Mouse (Mus musculus) lung, postnatal 0 days (tissue): ENCODE results near the gene Myo1g. TPM values are rescaled to one million over a fixed set of nuclear protein-coding genes. Genes with fewer than 3 reads are reported as not detected.

Experiments used
- ATAC-seq: fragments of 200-750 bp; cut with Nextera tagmentation; 2 replicates; pipeline ENCODE4 v1.8.0; 2017; ENCODE audit warnings: moderate library complexity
- DNase-seq: peaks from one replicate; pipeline ENCODE4 v3.0.0-alpha.2; 2016; ENCODE audit warnings: low spot score
- H3K27ac ChIP-seq: fragments of 300-500 bp; sonication (generic); 2 replicates; pipeline ENCODE4 v1.5.1; 2014; ENCODE audit warnings: antibody characterized with exemption, mild to moderate bottlenecking, low read length, mixed read lengths
- H3K27me3 ChIP-seq: fragments of 300-500 bp; sonication (generic); replicated peaks from 2 replicates; pipeline ENCODE4 v1.6.1; 2014; ENCODE audit warnings: low read length, mixed read lengths; ENCODE audit not compliant: insufficient read depth
- H3K36me3 ChIP-seq: fragments of 300-500 bp; sonication (generic); 2 replicates; pipeline ENCODE4 v1.6.1; 2014; ENCODE audit warnings: low read length, mixed read lengths; ENCODE audit not compliant: insufficient read depth
- H3K4me1 ChIP-seq: fragments of 300-500 bp; sonication (generic); 2 replicates; pipeline ENCODE4 v1.6.1; 2014; ENCODE audit warnings: antibody characterized with exemption, low read depth, low read length, mixed read lengths; ENCODE audit not compliant: insufficient read depth
- H3K4me2 ChIP-seq: fragments of 300-500 bp; sonication (generic); replicated peaks from 2 replicates; pipeline ENCODE4 v1.6.1; 2014; ENCODE audit warnings: low read depth, mild to moderate bottlenecking, low read length, moderate library complexity, mixed read lengths
- H3K4me3 ChIP-seq: fragments of 300-500 bp; sonication (generic); 2 replicates; pipeline ENCODE4 v1.5.1; 2014; ENCODE audit warnings: low read depth, low read length
- H3K9ac ChIP-seq: fragments of 300-500 bp; sonication (generic); replicated peaks from 2 replicates; pipeline ENCODE4 v1.6.1; 2014; ENCODE audit warnings: low read depth, mild to moderate bottlenecking
- H3K9me3 ChIP-seq: fragments of 300-500 bp; sonication (generic); 2 replicates; pipeline ENCODE4 v1.6.1; 2016; ENCODE audit warnings: low read length, mixed read lengths
- CTCF ChIP-seq: IDR thresholded peaks from 2 replicates; pipeline ENCODE4 v1.5.1; 2016; ENCODE audit warnings: antibody characterized with exemption, mild to moderate bottlenecking
- EP300 ChIP-seq: IDR thresholded peaks from 2 replicates; pipeline ENCODE4 v1.6.1; 2016; ENCODE audit warnings: antibody characterized with exemption, mild to moderate bottlenecking, control low read depth
- WGBS: fragments of 180-500 bp; shearing (Covaris S2); extraction: QIAGEN DNeasy Blood & Tissue Kit; methylation state at CpG from one replicate; pipeline ENCODE4 v1.1.7; 2014; 5-methylcytosine and 5-hydroxymethylcytosine counted together
- polyA plus RNA-seq: library from polyadenylated mRNA; unstranded; fragments of >200 nt; fragmentation: Nextera tagmentation; extraction: Ambion mirVana; gene quantifications from 2 replicates; pipeline ENCODE4 v1.2.1, GENCODE M21; 2015

Gene Myo1g
- polyA plus RNA-seq, 1 experiment from 2014 or later: 6.2 TPM

- peaks cover 8% of the 10 kb centered on the region for H3K36me3 ChIP-seq
- no peak overlapping the region for H3K27ac ChIP-seq
- H3K9ac ChIP-seq: no peak overlapping the region
- H3K4me3 ChIP-seq: no peak overlapping the region
- H3K4me1 ChIP-seq: peaks cover 5% of the 10 kb centered on the region; the same call in 1 of the 2 replicates
- WGBS: 63% methylated on average over 9 of the region's 9 CpGs
- no peaks in the 10 kb centered on the region for H3K9me3 ChIP-seq
- no peak overlapping the region for H3K4me2 ChIP-seq
- no peak for TF ChIP-seq EP300
- no peak for TF ChIP-seq CTCF
- DNase-seq: no peak
- ATAC-seq: no peak
- no peaks in the 10 kb centered on the region for H3K27me3 ChIP-seq
Measured at GRCm38 (mm10) chr11:6522782-6523525, 2.2 kb upstream of the Myo1g start.

- TF ChIP-seq EP300: no peak
- no peak for TF ChIP-seq CTCF
- H3K4me3 ChIP-seq: no peak overlapping the region
- no peak overlapping the region for H3K9ac ChIP-seq
- H3K27ac ChIP-seq: no peak overlapping the region
- DNase-seq (no peak), ATAC-seq (no peak)
- no peak overlapping the region for H3K4me2 ChIP-seq
- no peaks in the 10 kb centered on the region for H3K4me1 ChIP-seq
- peaks cover under 1% of the 10 kb centered on the region for H3K36me3 ChIP-seq
- no peaks in the 10 kb centered on the region for H3K9me3 ChIP-seq
- WGBS: 61% methylated on average over 11 of the region's 11 CpGs
- no peaks in the 10 kb centered on the region for H3K27me3 ChIP-seq
Measured at GRCm38 (mm10) chr11:6519491-6520033, 1.2 kb downstream of the Myo1g start.

GRCm38 (mm10) chr11:6514837-6515236 is 5.9 kb downstream of the Myo1g start:
- DNase-seq (peak; percentile 60), ATAC-seq (peak; percentile 82)
- Histone ChIP-seq H3K27ac (no peak overlapping the region), H3K27me3 (no peaks in the 10 kb centered on the region), H3K9ac (no peak overlapping the region), H3K9me3 (no peaks in the 10 kb centered on the region), H3K4me2 (no peak overlapping the region), H3K4me3 (no peak overlapping the region), H3K4me1 (no peaks in the 10 kb centered on the region), H3K36me3 (no peaks in the 10 kb centered on the region; the same call in 1 of the 2 replicates)
- TF ChIP-seq EP300 (no peak), CTCF (no peak)
- 30% methylated on average over 7 of the region's 7 CpGs for WGBS

GRCm38 (mm10) chr11:6508269-6508876 is 12.4 kb downstream of the Myo1g start:
- no peak for TF ChIP-seq EP300
- no peak for TF ChIP-seq CTCF
- no peak overlapping the region for H3K9ac ChIP-seq
- no peak overlapping the region for H3K27ac ChIP-seq
- no peak overlapping the region for H3K4me3 ChIP-seq
- DNase-seq: no peak
- 33% methylated on average over 1 of the region's 1 CpGs for WGBS
- H3K9me3 ChIP-seq: no peaks in the 10 kb centered on the region
- H3K4me2 ChIP-seq: no peak overlapping the region
- no peaks in the 10 kb centered on the region for H3K27me3 ChIP-seq
- ATAC-seq: no peak
- H3K4me1 ChIP-seq: no peaks in the 10 kb centered on the region
- no peaks in the 10 kb centered on the region for H3K36me3 ChIP-seq

- Histone ChIP-seq H3K4me1 (no peaks in the 10 kb centered on the region), H3K36me3 (no peaks in the 10 kb centered on the region), H3K27me3 (no peaks in the 10 kb centered on the region), H3K4me3 (no peak overlapping the region), H3K9ac (no peak overlapping the region), H3K9me3 (no peaks in the 10 kb centered on the region), H3K4me2 (no peak overlapping the region), H3K27ac (0 out of 2 replicates have a peak overlapping the region, but pooled peaks have one; percentile 32)
- TF ChIP-seq CTCF (no peak), EP300 (no peak)
- 57% methylated on average over 9 of the region's 9 CpGs for WGBS
- ATAC-seq: peak; percentile 43
- peak; percentile 36 for DNase-seq
Measured at GRCm38 (mm10) chr11:6506516-6506915, 14.2 kb downstream of the Myo1g start.

- Histone ChIP-seq H3K9ac (no peak overlapping the region), H3K4me3 (no peak overlapping the region), H3K4me1 (no peaks in the 10 kb centered on the region), H3K27ac (peak overlapping the region; percentile 27; the same call in 1 of the 2 replicates), H3K4me2 (no peak overlapping the region), H3K27me3 (no peaks in the 10 kb centered on the region), H3K9me3 (no peaks in the 10 kb centered on the region), H3K36me3 (no peaks in the 10 kb centered on the region)
- TF ChIP-seq CTCF (no peak), EP300 (peak; percentile 47; the same call in 1 of the 2 replicates)
- ATAC-seq (peak; percentile 89), DNase-seq (peak; percentile 93)
- WGBS: 40% methylated on average over 6 of the region's 6 CpGs
Measured at GRCm38 (mm10) chr11:6504689-6505088, 16.1 kb downstream of the Myo1g start.
